Mouse (Mus musculus): Measurements from ENCODE around the gene Chuk. TPM values are rescaled to one million over a fixed set of nuclear protein-coding genes. Genes with fewer than 3 reads are reported as not detected.

The Chuk gene
- total RNA-seq, 1 experiment = 57.4 TPM

- H3K4me3 ChIP-seq (ENCODE audit: insufficient read depth in 1 of 2, low read depth in 1 of 2, low read length in 2 of 2, poor library complexity in 1 of 2, severe bottlenecking in 1 of 2) = no peak overlapping the region
- H3K36me3 ChIP-seq (ENCODE audit: control insufficient read depth, insufficient read depth, low read length, poor library complexity, severe bottlenecking) = peaks cover 3% of the 10 kb centered on the region
- in situ Hi-C loops (cut with MboI; ENCODE audit: low sequenced_read_pairs in 2 of 2, unreplicated experiment in 2 of 2) = no loop called here
- peaks cover 1 to 6% of the 10 kb centered on the region in 2 experiments; a peak in 2 of 4 replicates for H3K4me1 ChIP-seq (ENCODE audit: control insufficient read depth in 2 of 2, insufficient read depth in 2 of 2, low read length in 2 of 2, poor library complexity in 1 of 2)
- no peak for TF ChIP-seq CHD2 (IDR thresholded peaks at IDR 0.05; ENCODE audit: low read depth, low read length)
- no peak for TF ChIP-seq ZNF384 (IDR thresholded peaks at IDR 0.05; ENCODE audit: low read depth, low read length)
- no peak overlapping the region for H3K27ac ChIP-seq (ENCODE audit: insufficient read depth, low read depth, low read length, poor library complexity, severe bottlenecking)
- no peak for DNase-seq (ENCODE audit: low read depth, low spot score)
- H3K9me3 ChIP-seq (ENCODE audit: control insufficient read depth, insufficient read depth, low read depth, low read length) = no peaks in the 10 kb centered on the region
- no peak overlapping the region for H3K9ac ChIP-seq (ENCODE audit: insufficient read depth, low read depth, low read length, poor library complexity, severe bottlenecking)
Measured at GRCm38 (mm10) chr19:44071166-44071565, 36.1 kb downstream of the Chuk start.

GRCm38 (mm10) chr19:44069914-44070232 is 37.4 kb downstream of the Chuk start:
- no peaks in the 10 kb centered on the region for H3K9me3 ChIP-seq (ENCODE audit: control insufficient read depth, insufficient read depth, low read depth, low read length)
- peak overlapping the region; percentile 80 for H3K9ac ChIP-seq (ENCODE audit: insufficient read depth, low read depth, low read length, poor library complexity, severe bottlenecking)
- peaks cover 1 to 6% of the 10 kb centered on the region in 2 experiments; a peak in 2 of 4 replicates for H3K4me1 ChIP-seq (ENCODE audit: control insufficient read depth in 2 of 2, insufficient read depth in 2 of 2, low read length in 2 of 2, poor library complexity in 1 of 2)
- in situ Hi-C loops (cut with MboI; ENCODE audit: low sequenced_read_pairs in 2 of 2, unreplicated experiment in 2 of 2) = no loop called here
- peak overlapping the region; percentile 83 to 87 for H3K4me3 ChIP-seq (ENCODE audit: insufficient read depth in 1 of 2, low read depth in 1 of 2, low read length in 2 of 2, poor library complexity in 1 of 2, severe bottlenecking in 1 of 2)
- TF ChIP-seq MAFK (IDR thresholded peaks at IDR 0.05; ENCODE audit: insufficient read depth, low read depth, low read length) (no peak), ZC3H11A (IDR thresholded peaks at IDR 0.05; ENCODE audit: borderline replicate concordance, low read depth, low read length) (no peak), ZNF384 (IDR thresholded peaks at IDR 0.05; ENCODE audit: low read depth, low read length) (no peak), CHD2 (IDR thresholded peaks at IDR 0.05; ENCODE audit: low read depth, low read length) (no peak), HCFC1 (IDR thresholded peaks at IDR 0.05; ENCODE audit: borderline replicate concordance, insufficient read depth, low read length) (no peak)
- H3K27ac ChIP-seq (ENCODE audit: insufficient read depth, low read depth, low read length, poor library complexity, severe bottlenecking) = no peak overlapping the region
- no peak for DNase-seq (ENCODE audit: low read depth, low spot score)
- H3K36me3 ChIP-seq (ENCODE audit: control insufficient read depth, insufficient read depth, low read length, poor library complexity, severe bottlenecking) = peaks cover under 1% of the 10 kb centered on the region; the same call in 1 of the 2 replicates

GRCm38 (mm10) chr19:44069121-44069913 is 38.0 kb downstream of the Chuk start, which contains the start of gene Erlin1:
Gene Erlin1 (minus strand): TSS chr19:44069785.
- Histone ChIP-seq H3K27ac (ENCODE audit: insufficient read depth, low read depth, low read length, poor library complexity, severe bottlenecking) (no peak within 1 kb of the TSS), H3K9ac (ENCODE audit: insufficient read depth, low read depth, low read length, poor library complexity, severe bottlenecking) (peak within 1 kb of the TSS; percentile 80), H3K9me3 (ENCODE audit: control insufficient read depth, insufficient read depth, low read depth, low read length) (no peaks in the 10 kb centered on the region), H3K36me3 (ENCODE audit: control insufficient read depth, insufficient read depth, low read length, poor library complexity, severe bottlenecking) (no peaks in the 10 kb centered on the region), H3K4me3 (ENCODE audit: insufficient read depth in 1 of 2, low read depth in 1 of 2, low read length in 2 of 2, poor library complexity in 1 of 2, severe bottlenecking in 1 of 2) (peak within 1 kb of the TSS; percentile 83 to 87), H3K4me1 (ENCODE audit: control insufficient read depth in 2 of 2, insufficient read depth in 2 of 2, low read length in 2 of 2, poor library complexity in 1 of 2) (peaks cover 1 to 3% of the 10 kb centered on the region in 2 experiments; a peak in 1 of 4 replicates)
- in situ Hi-C loops (cut with MboI; ENCODE audit: low sequenced_read_pairs in 2 of 2, unreplicated experiment in 2 of 2) = no loop called here
- TF ChIP-seq ZC3H11A (IDR thresholded peaks at IDR 0.05; ENCODE audit: borderline replicate concordance, low read depth, low read length) (no peak), CHD2 (IDR thresholded peaks at IDR 0.05; ENCODE audit: low read depth, low read length) (no peak), MAFK (IDR thresholded peaks at IDR 0.05; ENCODE audit: insufficient read depth, low read depth, low read length) (no peak)
- peak; percentile 49 for DNase-seq (ENCODE audit: low read depth, low spot score)

- in situ Hi-C loops (cut with MboI; ENCODE audit: low sequenced_read_pairs in 2 of 2, unreplicated experiment in 2 of 2) = no loop called here
Measured at GRCm38 (mm10) chr19:44068232-44068631, 39.0 kb downstream of the Chuk start.

More at GRCm38 (mm10) chr19:44068232-44068631, 39.0 kb downstream of the Chuk start:
- 0 out of 4 replicates have a peak overlapping the region, but pooled peaks of 1 of the 2 experiments have one; percentile 83 for H3K4me3 ChIP-seq (ENCODE audit: insufficient read depth in 1 of 2, low read depth in 1 of 2, low read length in 2 of 2, poor library complexity in 1 of 2, severe bottlenecking in 1 of 2)
- H3K9ac ChIP-seq (ENCODE audit: insufficient read depth, low read depth, low read length, poor library complexity, severe bottlenecking) = no peak overlapping the region
- no peak overlapping the region for H3K27ac ChIP-seq (ENCODE audit: insufficient read depth, low read depth, low read length, poor library complexity, severe bottlenecking)
- no peaks in the 10 kb centered on the region for H3K36me3 ChIP-seq (ENCODE audit: control insufficient read depth, insufficient read depth, low read length, poor library complexity, severe bottlenecking)
- H3K4me1 ChIP-seq (ENCODE audit: control insufficient read depth in 2 of 2, insufficient read depth in 2 of 2, low read length in 2 of 2, poor library complexity in 1 of 2) = peaks cover 1 to 3% of the 10 kb centered on the region in 2 experiments; a peak in 1 of 4 replicates
- TF ChIP-seq ZNF384 (IDR thresholded peaks at IDR 0.05; ENCODE audit: low read depth, low read length) = no peak
- TF ChIP-seq ZC3H11A (IDR thresholded peaks at IDR 0.05; ENCODE audit: borderline replicate concordance, low read depth, low read length) = no peak
- TF ChIP-seq CHD2 (IDR thresholded peaks at IDR 0.05; ENCODE audit: low read depth, low read length) = no peak
- no peak for TF ChIP-seq MAFK (IDR thresholded peaks at IDR 0.05; ENCODE audit: insufficient read depth, low read depth, low read length)
- TF ChIP-seq HCFC1 (IDR thresholded peaks at IDR 0.05; ENCODE audit: borderline replicate concordance, insufficient read depth, low read length) = no peak
- no peaks in the 10 kb centered on the region for H3K9me3 ChIP-seq (ENCODE audit: control insufficient read depth, insufficient read depth, low read depth, low read length)
- no peak for DNase-seq (ENCODE audit: low read depth, low spot score)
